Mouse (Mus musculus) embryonic facial prominence, embryonic 10.5 days (tissue): Measurements from ENCODE around the gene Ppil1. TPM values are rescaled to one million over a fixed set of nuclear protein-coding genes. Genes with fewer than 3 reads are reported as not detected.

Experiments used
- DNase-seq: peaks from one replicate; pipeline ENCODE4 v3.0.0-alpha.2; 2017; ENCODE audit warnings: low spot score
- H3K27ac ChIP-seq: fragments of 300-500 bp; sonication (generic); replicated peaks from 2 replicates; pipeline ENCODE4 v1.5.1; 2016; ENCODE audit warnings: mild to moderate bottlenecking
- H3K27me3 ChIP-seq: fragments of 300-500 bp; sonication (generic); replicated peaks from 2 replicates; pipeline ENCODE4 v1.6.1; 2016; ENCODE audit warnings: low read depth, mild to moderate bottlenecking; ENCODE audit not compliant: poor library complexity, severe bottlenecking
- H3K36me3 ChIP-seq: fragments of 300-500 bp; sonication (generic); replicated peaks from 2 replicates; pipeline ENCODE4 v1.6.1; 2016; ENCODE audit warnings: mild to moderate bottlenecking, moderate library complexity
- H3K4me1 ChIP-seq: fragments of 300-500 bp; sonication (generic); 2 replicates; pipeline ENCODE4 v1.6.1; 2016
- H3K4me3 ChIP-seq: fragments of 300-500 bp; sonication (generic); 2 replicates; pipeline ENCODE4 v1.5.1; 2016; ENCODE audit warnings: mild to moderate bottlenecking, moderate library complexity
- H3K9me3 ChIP-seq: fragments of 300-500 bp; sonication (generic); 2 replicates; pipeline ENCODE4 v1.6.1; 2016; ENCODE audit warnings: mild to moderate bottlenecking
- WGBS: fragments of 180-500 bp; shearing (Covaris S2); methylation state at CpG from one replicate; pipeline ENCODE4 v1.1.7; 2016; 5-methylcytosine and 5-hydroxymethylcytosine counted together
- polyA plus RNA-seq: library from polyadenylated mRNA; unstranded; fragments of >200 nt; fragmentation: Nextera tagmentation; extraction: Ambion mirVana; gene quantifications from 2 replicates; pipeline ENCODE4 v1.2.1, GENCODE M21; 2016

Gene Ppil1
- polyA plus RNA-seq, 1 experiment from 2014 or later: 219 TPM

GRCm38 (mm10) chr17:29211836-29212235 lies 52.1 kb downstream of the Ppil1 start:
- Histone ChIP-seq H3K36me3 (no peaks in the 10 kb centered on the region), H3K27me3 (peaks cover 45% of the 10 kb centered on the region), H3K4me3 (no peak overlapping the region), H3K4me1 (peaks cover 49% of the 10 kb centered on the region), H3K9me3 (no peaks in the 10 kb centered on the region), H3K27ac (no peak overlapping the region)
- 46% methylated on average over 7 of the region's 7 CpGs for WGBS
- DNase-seq: no peak

- no peak overlapping the region for H3K4me3 ChIP-seq
- 92% methylated on average over 3 of the region's 3 CpGs for WGBS
- DNase-seq: no peak
- peaks cover 39% of the 10 kb centered on the region for H3K4me1 ChIP-seq
- H3K27me3 ChIP-seq: peaks cover 29% of the 10 kb centered on the region
- H3K9me3 ChIP-seq: no peaks in the 10 kb centered on the region
- H3K27ac ChIP-seq: no peak overlapping the region
- H3K36me3 ChIP-seq: no peaks in the 10 kb centered on the region
Measured at GRCm38 (mm10) chr17:29210037-29210436, 53.9 kb downstream of the Ppil1 start.

- Histone ChIP-seq H3K4me1 (peaks cover 6% of the 10 kb centered on the region; the same call in 1 of the 2 replicates), H3K27me3 (0 out of 2 replicates have a peak, but pooled peaks cover under 1% of the 10 kb centered on the region), H3K9me3 (no peaks in the 10 kb centered on the region), H3K36me3 (no peaks in the 10 kb centered on the region), H3K4me3 (no peak overlapping the region), H3K27ac (no peak overlapping the region)
- no peak for DNase-seq
- 87% methylated on average over 7 of the region's 7 CpGs for WGBS
Measured at GRCm38 (mm10) chr17:29206052-29206451, 57.9 kb downstream of the Ppil1 start.

- no peaks in the 10 kb centered on the region for H3K36me3 ChIP-seq
- no peak for DNase-seq
- no peak overlapping the region for H3K27ac ChIP-seq
- H3K27me3 ChIP-seq: no peaks in the 10 kb centered on the region
- peaks cover 19% of the 10 kb centered on the region for H3K4me1 ChIP-seq
- H3K4me3 ChIP-seq: no peak overlapping the region
- no peaks in the 10 kb centered on the region for H3K9me3 ChIP-seq
- WGBS: 85% methylated on average over 6 of the region's 6 CpGs
Measured at GRCm38 (mm10) chr17:29202604-29203003, 61.4 kb downstream of the Ppil1 start.

Other genes starting within 250 kb of the Ppil1 start
- 830 and 831 TPM in 2 replicates for gene Srsf3, start 231.6 kb downstream of the Ppil1 start, polyA plus RNA-seq
- 26.0 and 27.5 TPM in 2 replicates for gene Cdkn1a, start 173.2 kb downstream of the Ppil1 start, polyA plus RNA-seq
- gene Rab44, start 150.0 kb downstream of the Ppil1 start, polyA plus RNA-seq: 0.09 and 0.21 TPM in 2 replicates
- 3.6 and 4.7 TPM in 2 replicates for gene Cpne5, start 26.0 kb downstream of the Ppil1 start, polyA plus RNA-seq
- gene BC004004, start 4.6 kb upstream of the Ppil1 start, polyA plus RNA-seq: 47.8 and 49.5 TPM in 2 replicates
- 0.65 and 0.91 TPM in 2 replicates for gene Pi16, start 53.5 kb upstream of the Ppil1 start, polyA plus RNA-seq
- 278 and 280 TPM in 2 replicates for gene Mtch1, start 83.7 kb upstream of the Ppil1 start, polyA plus RNA-seq
- gene Fgd2, start 96.7 kb upstream of the Ppil1 start, polyA plus RNA-seq: 10.2 and 12.3 TPM in 2 replicates
- gene Pim1, start 226.6 kb upstream of the Ppil1 start, polyA plus RNA-seq: 31.6 and 33.2 TPM in 2 replicates